Mouse (Mus musculus) urinary bladder, postnatal 4 days (tissue): ENCODE measurements around the gene Atp8a2.

Experiments
- DNase-seq, 2 experiments: peaks; one replicate each; pipeline ENCODE4 v3.0.0; 2021 to 2022; ENCODE audit warnings: low spot score in 2 of 2

Atp8a2 gene

GRCm38 (mm10) chr14:60196884-60197283 is at the start of gene Atp8a2:
Atp8a2 (minus strand) TSS chr14:60197179.
- DNase-seq: no peak

- DNase-seq: no peak
Measured at GRCm38 (mm10) chr14:60238551-60238950, 41.6 kb upstream of the Atp8a2 start.

- DNase-seq: no peak
Measured at GRCm38 (mm10) chr14:60219886-60220285, 22.9 kb upstream of the Atp8a2 start.

GRCm38 (mm10) chr14:60217616-60218015 is 20.6 kb upstream of the Atp8a2 start:
- DNase-seq: no peak

GRCm38 (mm10) chr14:60216125-60216524 is 19.1 kb upstream of the Atp8a2 start:
- no peak for DNase-seq

- no peak for DNase-seq
Measured at GRCm38 (mm10) chr14:60215000-60215399, 18.0 kb upstream of the Atp8a2 start.

GRCm38 (mm10) chr14:60214040-60214439 is 17.1 kb upstream of the Atp8a2 start:
- no peak for DNase-seq

GRCm38 (mm10) chr14:60209166-60209565 is 12.2 kb upstream of the Atp8a2 start:
- no peak for DNase-seq

GRCm38 (mm10) chr14:60204993-60205392 is 8.0 kb upstream of the Atp8a2 start:
- no peak for DNase-seq

GRCm38 (mm10) chr14:60195999-60196398 is 980 bp downstream of the Atp8a2 start:
- DNase-seq: no peak

GRCm38 (mm10) chr14:60194606-60195005 is 2.4 kb downstream of the Atp8a2 start:
- no peak for DNase-seq

- no peak for DNase-seq
Measured at GRCm38 (mm10) chr14:60189771-60190170, 7.2 kb downstream of the Atp8a2 start.

- no peak for DNase-seq
Measured at GRCm38 (mm10) chr14:60188201-60188825, 8.7 kb downstream of the Atp8a2 start.

- DNase-seq: no peak
Measured at GRCm38 (mm10) chr14:60181306-60181705, 15.7 kb downstream of the Atp8a2 start.

- no peak for DNase-seq
Measured at GRCm38 (mm10) chr14:60178571-60178955, 18.4 kb downstream of the Atp8a2 start.

GRCm38 (mm10) chr14:60177614-60178570 is 19.1 kb downstream of the Atp8a2 start:
- DNase-seq: no peak

- peak; percentile 49 to 62 for DNase-seq
Measured at GRCm38 (mm10) chr14:60176891-60177613, 19.9 kb downstream of the Atp8a2 start.

- DNase-seq: no peak
Measured at GRCm38 (mm10) chr14:60176469-60176890, 20.5 kb downstream of the Atp8a2 start.

- no peak for DNase-seq
Measured at GRCm38 (mm10) chr14:60172286-60173055, 24.5 kb downstream of the Atp8a2 start.

- DNase-seq: no peak
Measured at GRCm38 (mm10) chr14:60170845-60171610, 26.0 kb downstream of the Atp8a2 start.

GRCm38 (mm10) chr14:60163367-60163766 is 33.6 kb downstream of the Atp8a2 start:
- no peak for DNase-seq
